Mouse (Mus musculus) gastrocnemius, adult 18-20 months (tissue): Measurements from ENCODE around the gene Cmas. TPM values are rescaled to one million over a fixed set of nuclear protein-coding genes. Genes with fewer than 3 reads are reported as not detected.

Source experiments
- total RNA-seq, 2 experiments: library from RNA; stranded (reverse); gene quantifications; 2 replicates each; pipeline ENCODE4 v1.2.3; 2021

Cmas gene
- total RNA-seq, 2 experiments from 2014 or later: 27.0 to 30.1 TPM

Other genes starting within 250 kb of the Cmas start
- 100 to 1,000 TPM; 379 to 613 TPM for gene Ldhb, start 248.7 kb upstream of the Cmas start, total RNA-seq
- gene Kcnj8, start 185.1 kb upstream of the Cmas start, total RNA-seq: 1 to 10 TPM; 4.3 to 7.4 TPM
- 100 to 1,000 TPM; 120 to 132 TPM for gene Abcc9, start 54.4 kb upstream of the Cmas start, total RNA-seq
- gene Sult6b2, start 47.8 kb downstream of the Cmas start, total RNA-seq: not detected
- gene St8sia1, start 207.8 kb downstream of the Cmas start, total RNA-seq: under 1 TPM; 0.19 to 0.30 TPM